Mouse (Mus musculus) liver, postnatal 0 days (tissue): Measurements from ENCODE around the gene Adarb1.

ENCODE experiments used
- CTCF ChIP-seq: sonication (generic); IDR thresholded peaks from 2 replicates; pipeline ENCODE4 v1.5.1; 2016; ENCODE audit warnings: antibody characterized with exemption, low read depth
- EP300 ChIP-seq: IDR thresholded peaks from 2 replicates; pipeline ENCODE4 v1.6.1; 2016; ENCODE audit warnings: antibody characterized with exemption, low read depth, mild to moderate bottlenecking

- TF ChIP-seq CTCF (no peak), EP300 (no peak)
These were observed 9.8 kb downstream of the Adarb1 start for GRCm38 (mm10) chr10:77408241-77408640.
